Mouse (Mus musculus): ENCODE measurements around the gene Mrnip.
"Not testable (repeated sequence)": the region's sequence is repeated elsewhere in the genome, so short reads cannot be mapped to it uniquely, and the experiment has no call there.

Mrnip gene

DNA sequence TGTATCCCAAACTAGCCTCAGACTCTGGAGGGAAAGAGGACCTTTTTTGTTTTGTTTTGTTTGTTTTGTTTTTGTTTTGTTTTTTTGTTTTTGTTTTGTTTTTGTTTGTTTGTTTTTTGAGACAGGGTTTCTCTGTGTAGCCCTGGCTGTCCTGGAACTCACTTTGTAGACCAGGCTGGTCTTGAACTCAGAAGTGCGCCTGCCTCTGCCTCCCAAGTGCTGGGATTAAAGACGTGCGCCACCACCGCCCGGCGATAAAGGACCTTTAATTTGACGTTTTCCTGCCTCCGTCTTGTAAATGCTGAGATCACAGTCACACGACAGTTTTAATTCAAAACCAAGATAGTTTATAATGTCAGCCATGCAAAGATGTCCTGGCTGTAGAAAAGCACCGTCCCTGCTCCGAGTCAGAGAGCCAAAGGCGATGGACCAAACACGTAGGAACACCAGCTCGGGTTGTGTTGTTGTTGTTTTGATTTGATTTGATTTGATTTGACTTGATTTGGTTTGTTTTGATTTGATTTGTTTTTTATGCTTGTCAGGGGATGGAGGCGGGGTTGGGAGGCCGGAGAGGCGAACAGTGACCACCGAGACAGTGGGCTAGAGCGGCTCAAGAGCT lies at the start of gene Mrnip:
Gene Mrnip, plus strand, starts transcription at position 334 of the 619 bp plus-strand sequence.
- DNase-seq (ENCODE audit: low spot score in 2 of 2), result not testable (repeated sequence)

DNA sequence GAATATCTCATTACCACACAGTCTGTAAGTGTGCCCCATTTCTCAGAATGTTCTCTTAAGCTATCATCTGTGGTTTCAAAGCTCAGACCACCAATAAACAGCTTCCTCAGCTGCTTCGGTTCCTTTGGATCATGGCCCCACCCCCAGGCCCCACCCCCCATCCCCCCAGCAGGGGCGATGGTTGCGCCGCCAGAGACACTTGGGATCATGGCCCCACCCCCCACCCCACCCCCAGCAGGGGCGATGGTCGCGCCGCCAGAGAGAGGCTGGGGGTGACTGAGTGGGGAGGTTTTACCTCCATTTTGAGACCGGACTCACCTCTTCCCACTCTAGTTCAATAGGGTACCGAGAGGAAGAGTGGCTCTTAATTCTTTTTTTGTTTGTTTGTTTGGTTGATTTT lies 46.5 kb upstream of the Mrnip start:
- DNase-seq (ENCODE audit: low spot score in 2 of 2), result no peak

DNA sequence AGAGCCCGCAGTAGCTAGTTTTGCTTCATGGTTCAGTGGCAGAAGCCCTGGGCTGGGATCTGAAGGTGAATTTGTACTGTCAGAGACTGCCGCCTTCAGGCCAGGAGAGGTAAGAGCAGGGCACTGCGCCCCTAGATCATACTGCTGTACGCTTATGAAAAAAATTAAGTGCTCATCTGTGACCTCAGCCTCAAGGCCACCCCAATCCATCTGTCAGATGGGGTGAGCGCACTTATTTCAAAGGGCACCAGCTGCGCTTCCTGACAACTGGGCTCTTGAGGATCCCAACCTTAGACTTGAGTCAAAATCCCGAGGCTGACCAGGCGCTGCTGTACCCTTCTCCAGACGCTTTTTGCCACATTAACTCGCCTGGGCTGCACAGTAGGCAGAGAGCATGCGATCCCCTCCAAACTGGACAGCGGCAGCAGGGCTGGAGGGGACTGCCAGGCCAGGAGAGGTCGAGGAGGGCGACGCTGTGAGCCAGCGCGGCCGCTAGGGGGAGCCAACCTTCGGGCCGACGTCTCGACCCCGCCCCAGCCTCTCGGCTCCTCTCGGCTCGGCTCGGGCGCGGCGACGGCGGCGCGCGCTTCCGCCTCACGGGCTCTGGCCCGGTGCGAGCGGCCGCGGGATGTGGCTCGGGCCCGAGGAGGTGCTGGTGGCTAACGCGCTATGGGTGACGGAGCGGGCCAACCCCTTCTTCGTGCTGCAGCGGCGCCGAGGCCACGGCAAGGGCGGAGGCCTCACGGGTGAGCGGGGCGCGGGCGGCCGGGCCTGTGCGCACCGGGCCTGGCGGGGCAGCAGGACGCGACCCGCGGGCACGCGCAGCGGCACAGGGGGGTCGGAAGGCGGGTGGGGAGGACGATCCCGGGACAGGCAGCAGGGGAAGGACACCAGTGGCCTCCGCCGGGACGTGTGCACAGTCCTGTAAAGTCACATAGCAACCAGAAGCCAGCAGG lies 43.2 kb upstream of the Mrnip start, which contains the start of gene Tbc1d9b:
Gene Tbc1d9b, plus strand, starts transcription at position 586 of the 956 bp plus-strand sequence.
- peak; percentile 84 to 94 for DNase-seq (ENCODE audit: low spot score in 2 of 2)

DNA sequence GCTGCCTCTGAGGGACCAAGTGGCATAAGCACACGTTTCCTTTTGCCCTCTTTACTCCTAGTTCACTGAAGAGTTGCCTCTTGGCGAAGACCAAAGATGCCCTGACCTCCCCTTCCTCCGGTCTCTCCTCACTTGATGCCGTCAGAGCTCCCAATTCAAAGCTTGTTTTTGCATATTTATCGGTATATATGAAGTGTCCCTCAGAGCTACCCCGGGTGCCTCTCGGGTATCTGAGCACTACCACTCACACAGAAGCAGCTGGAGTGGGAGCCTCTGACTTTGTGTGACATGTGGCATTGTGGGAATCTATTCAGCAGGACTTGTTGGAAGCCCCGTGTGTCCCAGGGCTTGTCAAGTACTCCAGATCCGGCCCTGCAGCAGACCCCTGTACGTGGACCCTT lies 42.4 kb upstream of the Mrnip start:
- DNase-seq (ENCODE audit: low spot score in 2 of 2), result peak in 1 of 2 experiments; percentile 11

DNA sequence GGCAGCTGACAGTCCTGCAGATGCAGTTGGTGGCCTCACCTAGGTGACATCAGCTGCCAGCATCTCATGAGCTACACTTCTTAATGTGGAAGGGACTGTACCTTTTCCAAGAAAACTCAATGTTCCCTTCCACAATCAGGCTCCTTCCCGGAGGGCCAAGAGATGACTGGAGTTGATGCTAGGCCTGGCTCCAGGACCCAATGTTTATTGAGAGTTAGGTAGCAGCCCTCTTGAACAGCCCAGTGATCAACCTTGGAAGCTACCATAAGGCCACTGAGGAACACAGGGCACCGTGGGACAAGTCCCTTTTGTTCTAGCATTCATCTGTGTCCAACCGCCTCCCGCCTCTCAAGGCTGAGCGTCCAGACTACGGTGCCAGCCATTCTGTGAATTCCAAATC lies 42.0 kb upstream of the Mrnip start:
- no peak for DNase-seq (ENCODE audit: low spot score in 2 of 2)

DNA sequence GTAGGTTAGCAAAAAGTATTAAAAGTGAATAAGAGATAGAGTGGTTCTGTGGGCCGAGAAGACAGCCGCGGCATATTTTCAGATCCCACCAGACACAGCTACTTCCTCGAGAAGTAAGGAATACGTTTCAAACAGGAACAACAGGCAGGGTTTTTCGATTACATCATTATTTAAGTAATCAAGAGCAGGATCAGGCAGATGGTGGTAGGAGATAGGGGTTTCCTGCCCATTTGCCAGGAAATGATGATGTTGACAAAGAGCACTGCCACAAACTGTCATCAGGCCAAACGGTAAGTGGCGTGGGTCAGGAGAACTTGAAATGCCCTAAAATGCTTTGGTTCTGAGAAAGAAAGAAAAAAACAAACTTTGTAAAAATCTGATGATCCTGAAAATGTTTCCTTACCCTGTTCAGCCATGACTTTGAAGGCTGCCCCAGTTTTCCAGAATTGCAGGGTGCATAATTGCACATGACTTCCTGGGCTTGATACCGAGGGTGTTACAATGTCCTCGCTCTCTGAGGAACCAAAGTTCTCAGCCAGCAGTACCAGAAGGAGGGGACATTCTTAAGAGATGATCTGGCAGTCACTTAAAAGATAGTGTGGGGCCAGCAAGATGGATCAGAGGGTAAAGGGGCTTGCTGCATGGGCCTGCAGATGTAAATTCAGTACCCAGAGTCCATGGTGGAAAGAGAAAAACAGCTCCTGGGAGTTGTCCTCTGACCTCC lies 39.9 kb upstream of the Mrnip start:
- no peak for DNase-seq (ENCODE audit: low spot score in 2 of 2)

DNA sequence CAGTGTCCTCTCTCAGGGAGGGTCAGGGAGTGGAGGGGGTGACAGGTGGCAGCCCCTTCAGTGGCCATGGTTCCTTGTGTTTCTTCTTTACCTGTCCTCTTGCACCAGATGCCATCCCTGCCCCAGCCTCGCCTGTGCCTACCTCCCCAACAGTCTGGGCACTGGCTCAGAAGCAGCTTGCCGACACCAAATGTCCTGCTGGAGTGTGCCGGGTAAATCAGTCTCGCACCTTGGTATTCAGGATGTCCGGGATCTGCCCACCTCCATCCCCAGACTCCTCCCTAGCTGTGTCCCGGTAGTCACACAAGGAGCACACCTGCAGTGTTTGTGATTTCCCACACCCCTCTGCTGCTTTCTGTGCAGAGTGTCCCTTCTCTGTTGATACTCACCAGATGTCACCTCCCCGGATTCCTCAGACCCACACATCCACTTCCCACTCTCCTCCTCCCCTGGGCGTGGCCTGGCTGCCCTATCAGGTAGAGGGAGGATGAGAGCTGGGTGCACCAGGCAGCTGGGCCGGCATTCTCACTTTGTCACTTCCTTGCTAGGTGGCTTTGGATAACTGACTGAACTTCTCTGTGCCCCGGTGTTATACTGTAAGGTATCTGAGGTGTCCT lies 35.9 kb upstream of the Mrnip start:
- no peak for DNase-seq (ENCODE audit: low spot score in 2 of 2)

DNA sequence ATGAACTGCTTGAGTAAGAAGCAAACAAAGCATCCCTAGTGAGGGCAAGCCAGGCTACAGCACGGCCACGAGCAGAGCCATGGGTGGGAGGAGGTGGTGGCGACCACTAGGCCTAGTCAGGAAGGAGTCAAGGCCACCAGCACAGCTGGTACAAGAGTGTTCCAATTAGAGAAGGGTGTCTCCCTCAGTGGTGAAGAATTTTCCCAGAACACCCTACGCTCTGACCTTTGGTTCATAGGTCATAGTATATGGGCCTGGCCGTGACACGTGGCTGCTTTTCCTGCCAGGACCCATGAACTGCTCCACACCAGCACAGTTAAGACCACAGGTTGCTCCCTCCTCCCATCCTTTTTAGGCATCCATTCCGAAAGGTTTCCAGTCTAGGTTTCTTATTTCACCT lies 34.7 kb upstream of the Mrnip start:
- no peak for DNase-seq (ENCODE audit: low spot score in 2 of 2)

DNA sequence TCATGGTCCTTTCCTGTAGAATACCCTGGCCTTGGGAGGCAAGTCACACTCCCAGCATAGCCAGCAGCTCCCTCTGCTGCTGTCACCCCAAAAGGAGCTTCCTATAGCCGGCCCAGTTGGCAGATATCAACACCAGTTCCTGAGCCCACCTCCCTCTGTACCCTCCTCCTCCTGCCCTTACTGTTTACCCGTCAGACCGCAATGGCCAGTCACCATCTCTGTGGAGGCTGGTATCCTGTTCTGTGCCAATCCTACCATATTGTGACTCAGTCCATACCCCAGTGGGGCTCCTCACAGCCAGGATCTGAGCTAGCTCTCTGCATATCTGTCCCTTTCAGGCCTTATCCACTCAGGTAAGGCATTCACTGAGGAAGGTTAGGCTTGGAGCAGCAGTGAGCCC lies 28.7 kb upstream of the Mrnip start:
- no peak for DNase-seq (ENCODE audit: low spot score in 2 of 2)

DNA sequence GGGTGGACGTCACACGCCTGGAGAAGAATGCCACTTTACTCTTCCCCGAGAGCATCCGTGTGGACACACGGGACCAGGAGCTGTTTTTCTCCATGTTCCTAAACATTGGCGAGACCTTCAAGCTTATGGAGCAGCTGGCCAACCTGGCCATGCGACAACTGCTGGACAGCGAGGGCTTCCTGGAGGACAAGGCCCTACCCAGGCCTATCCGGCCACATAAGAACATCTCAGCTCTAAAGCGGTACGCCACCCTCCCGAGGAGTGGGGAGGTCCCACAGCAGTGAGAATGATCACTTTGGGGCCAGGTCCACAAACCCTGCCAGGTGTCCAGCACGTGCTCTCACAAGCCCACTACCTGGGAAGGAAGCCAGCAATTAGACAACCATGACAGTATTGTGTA lies 28.1 kb upstream of the Mrnip start:
- DNase-seq (ENCODE audit: low spot score in 2 of 2), result no peak

DNA sequence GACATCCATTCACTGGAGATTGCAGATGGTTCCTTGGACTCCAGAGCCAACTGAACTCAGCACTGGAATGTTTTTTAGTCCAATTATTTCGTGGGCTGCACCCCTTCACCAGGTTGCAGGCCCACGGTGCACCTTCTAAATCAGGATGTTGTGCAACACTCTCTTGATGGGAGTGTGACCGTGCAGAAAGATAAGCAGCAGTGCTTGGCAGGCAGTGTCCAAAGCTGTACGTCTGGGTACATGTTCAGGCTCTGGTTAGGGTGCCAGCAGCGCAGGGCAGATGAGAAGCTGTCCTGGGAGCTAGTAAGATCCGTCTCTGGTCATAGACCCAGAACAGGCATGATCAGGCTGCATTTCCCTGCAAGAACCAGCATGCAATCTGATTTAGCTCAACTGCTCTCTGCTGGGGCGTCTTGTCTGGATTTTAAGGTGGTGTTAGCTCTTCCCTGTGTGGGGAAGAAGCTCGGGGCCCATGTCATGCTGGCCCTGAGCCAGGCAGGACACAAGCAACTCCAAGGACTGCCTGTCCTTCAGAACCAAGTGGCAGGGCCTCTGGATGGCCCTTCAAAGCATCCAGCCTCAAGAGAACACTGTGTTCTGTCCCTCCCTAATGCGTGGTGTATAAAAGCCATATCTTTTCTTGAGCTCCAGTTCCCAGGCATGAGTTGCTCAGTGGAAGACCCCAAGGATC lies 26.8 kb upstream of the Mrnip start:
- DNase-seq (ENCODE audit: low spot score in 2 of 2), result no peak

DNA sequence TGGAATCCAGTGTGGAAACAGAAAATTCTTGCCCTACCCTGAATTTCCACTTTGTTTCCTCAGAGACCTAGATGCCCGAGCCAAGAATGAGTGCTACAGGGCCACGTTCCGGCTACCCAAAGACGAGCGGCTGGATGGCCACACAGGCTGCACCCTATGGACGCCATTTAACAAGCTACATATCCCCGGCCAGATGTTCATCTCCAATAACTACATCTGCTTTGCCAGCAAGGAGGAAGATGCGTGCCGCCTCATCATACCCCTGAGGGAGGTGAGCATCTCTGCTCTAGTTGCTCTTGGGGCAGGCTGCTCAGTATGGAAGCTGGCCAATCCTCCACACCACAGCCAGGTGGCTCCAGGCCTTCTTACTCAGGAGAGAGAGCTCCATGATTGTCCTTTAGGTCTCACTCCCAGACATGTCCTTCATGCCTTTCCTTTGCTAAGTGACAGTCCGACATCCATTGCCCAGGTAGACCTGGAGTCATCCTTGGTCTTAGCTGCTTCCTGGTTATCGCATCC lies 26.2 kb upstream of the Mrnip start:
- DNase-seq (ENCODE audit: low spot score in 2 of 2), result no peak

DNA sequence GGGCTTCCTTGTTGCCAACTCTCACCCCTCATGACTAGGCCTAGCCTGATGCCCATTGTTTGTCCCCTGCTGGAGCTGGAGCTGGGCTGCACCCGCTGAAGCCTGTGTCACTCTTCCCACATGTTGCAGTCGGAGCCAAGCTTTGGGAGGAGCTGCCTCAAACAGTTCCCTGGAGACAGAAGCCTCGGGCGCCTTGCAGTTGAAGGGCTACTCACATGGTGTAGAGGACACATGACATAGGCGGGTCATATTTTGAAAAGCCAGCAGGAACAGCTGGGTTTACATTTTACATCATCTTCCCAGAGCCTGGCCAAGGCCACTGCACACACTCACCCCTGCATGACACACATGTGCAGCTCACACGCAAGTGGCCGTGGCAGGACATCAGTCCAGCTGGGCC lies 25.0 kb upstream of the Mrnip start:
- no peak for DNase-seq (ENCODE audit: low spot score in 2 of 2)

DNA sequence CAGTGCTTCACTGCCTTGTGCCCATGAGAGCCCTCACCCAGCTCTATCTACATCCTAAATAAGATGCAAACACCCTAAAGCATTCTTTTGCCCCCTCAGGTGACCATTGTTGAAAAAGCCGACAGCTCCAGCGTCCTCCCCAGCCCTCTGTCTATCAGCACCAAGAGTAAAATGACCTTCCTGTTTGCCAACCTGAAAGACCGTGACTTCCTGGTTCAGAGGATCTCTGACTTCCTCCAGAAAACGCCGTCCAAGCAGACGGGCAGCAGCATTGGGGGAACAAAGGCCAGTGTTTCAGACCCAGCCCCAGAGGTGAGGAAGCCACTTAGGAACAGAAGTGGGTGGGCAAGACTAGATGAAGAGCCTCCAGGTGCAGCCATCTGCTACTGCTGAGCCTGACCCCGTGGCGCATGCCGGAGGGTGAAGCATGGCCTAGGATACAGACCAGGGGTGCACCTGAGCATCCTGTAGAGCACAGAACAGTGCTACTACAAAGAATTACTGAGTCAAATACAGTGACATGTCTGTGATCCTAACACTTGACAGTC lies 24.6 kb upstream of the Mrnip start:
- no peak for DNase-seq (ENCODE audit: low spot score in 2 of 2)

DNA sequence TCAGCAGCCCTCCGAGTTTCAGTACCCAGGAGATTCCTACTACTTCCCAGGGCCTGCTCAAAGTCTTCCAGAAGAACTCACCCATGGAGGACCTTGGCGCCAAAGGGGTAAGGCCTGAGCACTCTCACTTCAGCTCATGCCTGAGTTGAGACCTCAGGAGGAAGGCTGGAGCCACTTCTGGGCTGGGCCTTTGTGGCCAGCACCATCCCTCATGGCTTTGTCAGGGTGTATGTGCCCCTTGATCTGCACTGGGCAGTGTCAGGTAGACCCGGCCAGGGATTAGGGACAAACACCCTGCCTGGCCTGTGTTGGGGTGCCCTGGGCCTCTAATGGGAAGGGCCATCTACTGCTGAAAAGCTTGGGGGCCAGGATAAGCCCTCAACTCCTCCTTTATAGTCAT lies 22.9 kb upstream of the Mrnip start:
- DNase-seq (ENCODE audit: low spot score in 2 of 2), result no peak

DNA sequence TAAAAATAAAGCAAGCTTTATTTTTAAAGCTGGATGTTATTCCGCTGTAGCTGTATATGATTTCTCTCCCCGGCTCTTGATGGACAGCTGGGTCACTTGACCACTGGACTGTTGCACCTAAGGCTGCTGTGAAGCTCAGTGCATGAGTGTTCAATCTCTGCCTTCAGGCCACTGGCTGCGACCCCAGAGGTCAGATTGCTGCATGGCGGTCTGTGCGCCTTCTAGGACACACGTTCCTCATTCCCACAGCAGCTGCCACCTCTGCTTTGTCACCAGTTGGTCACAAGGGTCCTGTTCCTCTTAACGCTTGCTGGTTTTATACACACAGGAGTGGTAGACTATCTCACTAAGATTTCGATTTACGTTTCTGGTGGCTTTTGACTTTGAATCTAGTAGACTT lies 20.1 kb upstream of the Mrnip start:
- DNase-seq (ENCODE audit: low spot score in 2 of 2), result no peak

DNA sequence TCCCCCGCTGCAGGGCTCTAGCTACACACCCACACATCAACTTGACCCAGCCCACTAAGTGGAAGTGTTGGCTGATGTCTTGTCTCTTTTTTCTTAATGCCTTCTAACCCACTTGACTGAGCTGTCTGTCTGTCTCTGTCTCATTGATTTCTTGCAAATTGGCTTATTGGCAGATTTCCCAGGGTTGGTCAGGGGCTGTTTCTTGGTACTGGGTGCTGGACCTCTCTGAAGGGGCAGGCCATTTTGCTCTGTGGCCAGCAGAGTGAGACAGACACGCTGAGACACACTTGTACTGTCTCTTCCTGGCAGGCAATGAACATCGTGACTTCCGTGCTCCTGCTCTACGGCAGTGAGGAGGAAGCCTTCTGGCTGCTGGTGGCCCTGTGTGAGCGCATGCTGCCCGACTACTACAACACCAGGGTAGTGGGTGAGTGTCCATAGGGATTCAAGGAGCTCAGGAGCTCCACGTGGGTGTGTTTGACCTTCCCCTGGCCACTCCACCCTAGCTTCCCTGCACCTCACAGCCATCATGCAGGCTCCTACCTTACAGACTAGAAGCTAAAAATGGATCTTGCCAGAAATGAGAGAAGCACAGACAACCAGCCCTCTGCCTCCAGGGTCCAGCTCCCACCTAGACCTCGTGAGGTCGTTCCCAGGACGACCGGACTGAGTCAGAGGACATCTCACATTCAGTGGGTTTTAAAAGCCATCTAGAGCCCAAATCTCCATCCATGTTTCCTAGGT lies 19.3 kb upstream of the Mrnip start:
- no peak for DNase-seq (ENCODE audit: low spot score in 2 of 2)

DNA sequence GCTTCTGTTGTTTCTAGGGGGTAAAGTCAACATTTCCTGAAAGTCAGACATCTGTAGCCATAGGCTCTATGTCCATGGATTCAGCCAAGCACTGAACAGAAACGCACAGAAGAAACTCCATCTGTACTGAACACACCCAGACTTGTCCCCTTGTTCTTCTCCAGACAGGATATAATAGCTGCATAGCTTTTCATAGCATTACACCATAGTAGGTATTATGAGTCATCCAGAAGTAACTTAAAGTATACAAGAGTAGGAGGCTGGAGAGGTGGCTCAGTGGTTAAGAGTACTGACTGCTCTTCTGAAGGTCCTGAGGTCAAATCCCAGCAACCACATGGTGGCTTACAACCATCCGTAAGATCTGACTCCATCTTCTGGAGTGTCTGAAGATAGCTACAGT lies 18.5 kb upstream of the Mrnip start:
- no peak for DNase-seq (ENCODE audit: low spot score in 2 of 2)

DNA sequence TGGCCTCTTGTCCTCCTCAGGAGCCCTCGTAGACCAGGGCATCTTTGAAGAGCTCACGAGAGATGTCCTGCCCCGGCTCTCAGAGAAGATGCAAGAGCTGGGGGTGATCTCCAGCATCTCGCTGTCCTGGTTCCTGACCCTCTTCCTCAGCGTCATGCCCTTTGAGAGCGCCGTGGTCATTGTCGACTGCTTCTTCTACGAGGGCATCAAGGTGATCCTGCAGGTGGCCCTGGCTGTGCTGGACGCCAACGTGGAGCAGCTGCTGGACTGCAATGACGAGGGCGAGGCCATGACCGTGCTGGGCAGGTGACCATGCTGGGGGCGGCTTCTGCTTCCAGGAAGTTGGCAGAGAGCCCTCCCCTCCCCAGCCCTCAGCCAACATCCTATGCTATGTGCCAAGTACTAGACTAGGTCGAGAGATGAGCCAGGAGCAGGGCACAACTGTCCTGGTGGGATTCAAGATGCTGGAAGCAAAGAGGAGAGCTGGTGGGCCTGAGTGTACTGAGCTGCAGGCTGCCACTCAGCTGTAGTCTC lies 17.5 kb upstream of the Mrnip start:
- no peak for DNase-seq (ENCODE audit: low spot score in 2 of 2)

DNA sequence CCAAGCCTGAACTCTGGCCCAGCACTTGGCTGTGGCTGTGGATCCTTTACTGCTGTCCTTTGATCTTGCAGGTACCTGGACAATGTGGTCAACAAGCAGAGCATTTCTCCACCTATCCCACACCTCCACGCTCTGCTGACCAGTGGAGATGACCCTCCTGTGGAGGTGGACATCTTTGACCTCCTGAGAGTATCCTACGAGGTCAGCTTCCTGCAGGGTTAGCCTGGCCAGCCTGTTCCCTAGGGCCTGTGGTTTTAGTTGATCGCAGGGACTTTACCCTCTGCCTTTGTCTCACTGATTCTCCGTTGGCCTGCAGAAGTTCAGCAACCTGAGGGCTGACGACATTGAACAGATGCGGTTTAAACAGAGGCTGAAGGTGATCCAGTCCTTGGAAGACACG lies 15.9 kb upstream of the Mrnip start:
- no peak for DNase-seq (ENCODE audit: low spot score in 2 of 2)

Measured in spleen, postnatal 14 days (tissue).